Mouse (Mus musculus) cerebellum, postnatal 14 days (tissue): ENCODE data around the gene Nat8f6.
A peak's percentile ranks its signal among the peaks of the same experiment; 100 is the strongest.
"Not testable (repeated sequence)": the region's sequence is repeated elsewhere in the genome, so short reads cannot be mapped to it uniquely, and the experiment has no call there.

ENCODE experiments used
- DNase-seq, 2 experiments: peaks; one replicate each; pipeline ENCODE4 v3.0.0; 2021; ENCODE audit warnings: mixed read lengths in 2 of 2

The Nat8f6 gene

DNA sequence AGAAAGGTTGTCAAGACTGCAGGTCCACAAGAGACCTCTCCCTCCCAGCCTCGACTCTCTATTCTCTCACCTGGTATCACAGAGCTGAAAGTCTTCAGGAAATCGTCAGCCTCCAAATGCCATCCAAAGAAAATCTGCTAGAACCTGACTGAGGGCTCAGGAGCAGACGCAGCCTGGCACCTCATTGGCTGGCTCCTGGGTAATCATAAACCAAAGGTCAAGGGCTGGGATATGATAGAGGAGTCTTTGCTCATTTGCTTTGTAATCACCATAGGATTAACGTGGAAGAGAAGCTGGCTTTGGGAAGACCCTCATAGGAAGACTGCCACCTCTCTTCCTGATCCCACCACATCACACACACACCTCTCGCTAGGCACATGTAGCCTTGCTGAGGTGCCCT lies at the start of gene Nat8f6, which contains the start of gene Nat8f5:
Gene Nat8f6, minus strand, starts transcription at position 118 of the 400 bp plus-strand sequence.
Gene Nat8f5, minus strand, starts transcription at position 136 of the 400 bp plus-strand sequence.
- DNase-seq: no peak

DNA sequence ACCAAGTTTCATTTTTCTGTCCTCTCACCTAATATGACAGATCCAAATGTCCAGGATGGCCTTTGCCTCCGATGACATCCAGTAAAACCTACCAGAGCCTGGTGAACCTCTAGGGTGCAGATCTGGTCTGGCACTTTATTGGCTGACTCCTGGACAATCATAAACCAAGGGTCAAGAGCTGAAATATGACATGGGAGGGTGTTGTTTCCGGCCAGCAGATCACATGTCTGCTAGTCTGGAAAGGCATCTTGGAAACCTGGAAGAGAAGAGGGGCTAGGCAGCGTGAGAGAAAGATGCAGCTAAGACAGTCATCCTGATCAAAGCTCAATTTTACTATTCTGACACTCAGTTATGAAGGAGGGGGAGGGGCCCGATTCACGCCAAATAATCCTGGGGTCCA lies 48.3 kb upstream of the Nat8f6 start, which contains the start of gene Nat8f2:
Gene Nat8f2, minus strand, starts transcription at position 153 of the 400 bp plus-strand sequence.
- not testable (repeated sequence) for DNase-seq

DNA sequence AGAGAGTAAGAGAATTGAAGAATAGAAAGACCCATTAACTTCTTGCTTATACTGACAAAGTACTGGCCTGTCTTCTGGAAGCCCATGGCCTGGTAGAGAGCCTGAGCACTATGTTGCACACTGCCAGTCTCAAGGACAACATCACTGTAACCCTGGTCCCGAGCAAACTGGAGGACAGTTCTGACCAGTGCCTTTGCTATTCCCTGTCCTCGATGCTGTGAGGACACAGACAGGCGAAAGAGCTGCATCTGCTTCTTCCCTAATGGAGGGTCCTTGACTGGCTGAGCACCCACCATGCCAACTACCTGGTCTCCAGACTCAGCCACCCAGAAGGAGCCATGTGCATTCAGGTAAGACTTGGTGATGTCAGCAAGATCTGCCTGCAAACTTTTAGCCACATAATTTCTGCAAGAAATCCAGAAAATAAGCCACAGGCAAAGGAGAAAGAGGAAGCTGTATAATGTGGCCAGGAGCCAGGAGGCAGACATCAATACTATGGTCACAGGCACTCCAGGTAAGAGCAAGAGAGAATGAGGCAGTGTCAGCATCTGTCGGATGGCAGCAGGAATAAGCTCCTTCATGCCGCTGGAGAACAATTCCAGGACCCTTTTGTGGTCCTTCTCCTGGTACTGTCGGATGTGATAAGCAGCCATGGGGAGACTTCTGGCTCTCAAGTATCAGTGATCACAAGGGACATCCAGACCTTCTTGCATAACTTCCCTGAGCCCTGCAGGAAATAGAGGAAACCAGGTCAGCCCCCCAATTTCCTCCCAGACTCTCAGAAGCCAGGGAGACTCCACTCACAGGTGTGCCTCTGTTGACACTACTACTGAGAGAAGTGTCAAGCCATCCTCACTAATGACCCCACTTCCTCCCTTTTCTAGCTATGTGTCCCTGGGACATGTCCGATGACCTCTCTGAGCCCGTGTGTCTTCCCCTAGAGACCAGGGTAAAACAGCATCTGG lies 47.3 kb upstream of the Nat8f6 start:
- no peak for DNase-seq

DNA sequence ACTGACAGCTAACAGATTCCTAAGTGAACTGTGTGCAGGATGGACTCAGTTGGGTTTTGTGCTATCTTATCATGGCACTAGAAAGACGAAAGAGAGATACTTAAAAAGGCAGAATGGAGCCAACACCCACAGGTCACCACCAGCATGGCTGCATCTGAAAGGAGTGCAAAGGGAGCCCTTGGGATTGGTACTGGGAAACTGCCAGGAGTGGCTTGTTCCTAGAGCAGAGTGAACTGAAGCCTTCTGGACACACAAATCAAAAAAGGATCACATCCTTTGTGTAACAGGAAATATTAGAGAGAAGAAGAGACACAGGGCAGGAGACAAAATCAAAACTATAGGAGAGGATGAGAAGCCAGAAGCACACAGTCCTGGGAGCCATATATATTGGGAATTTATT lies 46.2 kb upstream of the Nat8f6 start:
- DNase-seq: not testable (repeated sequence)

DNA sequence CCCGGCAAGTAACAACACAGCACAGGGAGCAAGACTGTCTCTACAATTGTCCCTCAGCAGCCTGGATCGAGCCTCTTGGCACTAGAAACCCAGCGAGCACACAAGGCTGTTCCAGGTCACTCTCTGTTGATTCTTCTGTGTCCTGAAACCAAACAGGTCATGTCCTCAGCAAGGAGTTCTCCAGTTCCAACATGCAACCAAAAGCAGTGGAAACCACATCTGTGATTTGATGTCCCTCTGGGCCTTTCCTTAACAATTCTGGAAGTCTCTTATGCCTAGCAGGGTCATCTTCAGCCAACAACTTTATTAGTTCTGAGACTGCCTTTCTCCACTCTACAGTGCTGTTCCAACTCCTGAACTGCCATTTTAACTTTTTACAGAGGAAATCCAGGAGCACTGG lies 45.4 kb upstream of the Nat8f6 start:
- not testable (repeated sequence) for DNase-seq

DNA sequence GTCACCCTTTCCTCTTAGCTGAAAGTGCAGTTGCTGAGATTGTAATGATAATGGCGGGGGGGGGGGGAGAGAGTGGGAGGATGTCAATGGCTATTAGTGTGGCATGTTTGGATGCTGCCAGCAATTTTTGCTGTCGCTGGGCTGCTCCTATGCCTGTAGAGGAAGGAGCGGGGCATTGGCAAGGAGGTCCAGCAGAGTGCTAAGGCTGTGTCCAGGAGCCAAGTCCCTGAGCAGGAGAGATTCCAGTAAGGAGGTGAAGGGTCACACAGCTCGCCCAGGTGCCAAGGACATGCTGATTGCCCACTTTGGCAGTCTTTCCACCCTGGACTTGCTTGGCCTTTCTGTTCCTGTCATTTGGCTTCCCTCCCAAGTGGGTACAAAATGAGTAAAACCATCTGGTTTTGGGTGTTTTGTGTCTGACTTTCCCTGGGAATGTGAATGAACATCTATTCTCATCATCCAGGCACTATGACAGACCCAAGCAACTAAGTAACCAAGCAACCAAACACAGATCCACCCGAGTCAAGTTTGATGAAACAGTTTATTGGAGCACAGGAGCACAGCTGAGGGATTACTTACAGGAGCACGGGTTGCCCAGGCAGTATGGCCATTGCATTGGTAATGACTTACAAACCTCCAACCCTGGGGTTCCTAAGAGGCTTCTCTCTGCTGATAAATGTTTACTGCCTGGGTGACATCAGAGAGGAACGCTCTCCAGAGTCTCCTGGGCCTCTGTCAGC lies 44.3 kb upstream of the Nat8f6 start:
- DNase-seq: peak; percentile 27 to 42

DNA sequence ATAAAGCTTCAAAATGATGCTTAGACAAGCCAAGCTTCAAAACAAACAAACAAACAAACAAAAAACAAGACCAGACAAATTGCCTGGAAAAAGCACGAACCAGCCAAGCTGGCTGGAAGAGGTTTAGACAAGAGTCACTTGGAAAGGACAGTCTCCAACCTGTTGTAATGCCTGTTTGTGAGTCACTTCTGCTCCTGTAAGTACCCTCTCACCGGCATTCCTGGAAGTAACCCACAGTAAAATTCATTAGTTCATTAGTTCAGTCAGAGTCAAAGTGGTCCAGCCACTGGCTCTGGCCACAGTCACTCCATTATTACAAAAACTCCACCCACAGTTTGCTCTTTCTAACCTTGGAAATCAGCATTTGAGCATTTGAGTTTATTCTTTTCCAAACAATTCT lies 43.1 kb upstream of the Nat8f6 start:
- DNase-seq: no peak

DNA sequence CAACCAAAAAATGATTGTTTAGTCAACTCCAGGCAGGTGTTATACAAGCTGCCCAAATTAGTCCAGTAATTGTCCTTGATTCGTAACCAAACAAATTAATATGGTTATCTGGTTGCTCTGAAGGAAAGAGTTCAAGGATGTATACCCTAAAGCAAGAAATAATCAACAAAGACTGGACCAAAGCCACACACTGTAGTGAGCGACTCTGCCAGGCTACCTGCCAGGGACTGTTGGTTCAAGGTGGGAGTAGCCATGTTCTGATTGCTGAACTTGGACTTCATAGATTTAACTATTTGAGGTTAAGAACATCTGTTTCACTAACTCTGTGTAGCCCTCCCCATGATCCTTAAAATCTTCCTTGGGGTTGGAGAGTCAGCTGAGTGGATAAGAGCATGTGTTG lies 42.4 kb upstream of the Nat8f6 start:
- no peak for DNase-seq

DNA sequence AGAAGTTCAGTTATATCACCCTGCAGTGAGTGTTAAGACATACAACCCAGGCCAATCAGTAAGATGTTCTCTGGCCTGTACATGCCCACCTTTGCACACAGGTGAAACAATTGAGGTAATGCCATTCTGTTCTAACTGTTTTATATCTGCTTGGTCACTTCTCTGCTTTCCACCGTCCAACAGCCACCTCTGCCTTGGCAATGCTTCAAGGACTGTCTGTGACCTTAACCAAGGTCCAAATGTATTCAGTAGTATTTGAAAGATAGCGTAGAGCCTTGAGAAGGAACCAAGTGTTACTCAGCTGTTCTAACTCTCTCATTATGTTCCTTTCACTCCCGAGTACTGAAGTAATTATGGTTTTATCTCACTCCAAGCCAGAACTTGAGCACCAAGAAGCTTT lies 41.8 kb upstream of the Nat8f6 start:
- no peak for DNase-seq

DNA sequence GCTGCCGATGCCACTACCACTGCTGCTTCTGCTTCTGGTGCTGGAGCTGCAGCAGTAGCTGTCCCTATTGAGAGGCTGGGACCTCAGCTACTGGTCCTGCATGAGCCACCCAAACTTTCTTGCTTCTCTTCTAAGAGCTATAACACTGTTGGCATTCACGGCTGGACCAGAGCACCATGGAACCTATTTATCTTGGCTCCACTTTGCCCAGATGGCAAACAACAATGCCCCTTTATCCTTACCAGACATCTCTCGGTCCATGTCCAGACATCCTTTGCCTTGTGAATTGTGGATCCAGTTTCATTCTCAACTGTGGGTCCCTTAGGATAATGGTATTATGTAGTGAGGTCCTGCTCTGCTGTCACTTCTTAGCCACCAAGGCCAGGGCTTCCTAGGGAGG lies 40.5 kb upstream of the Nat8f6 start:
- DNase-seq: no peak

DNA sequence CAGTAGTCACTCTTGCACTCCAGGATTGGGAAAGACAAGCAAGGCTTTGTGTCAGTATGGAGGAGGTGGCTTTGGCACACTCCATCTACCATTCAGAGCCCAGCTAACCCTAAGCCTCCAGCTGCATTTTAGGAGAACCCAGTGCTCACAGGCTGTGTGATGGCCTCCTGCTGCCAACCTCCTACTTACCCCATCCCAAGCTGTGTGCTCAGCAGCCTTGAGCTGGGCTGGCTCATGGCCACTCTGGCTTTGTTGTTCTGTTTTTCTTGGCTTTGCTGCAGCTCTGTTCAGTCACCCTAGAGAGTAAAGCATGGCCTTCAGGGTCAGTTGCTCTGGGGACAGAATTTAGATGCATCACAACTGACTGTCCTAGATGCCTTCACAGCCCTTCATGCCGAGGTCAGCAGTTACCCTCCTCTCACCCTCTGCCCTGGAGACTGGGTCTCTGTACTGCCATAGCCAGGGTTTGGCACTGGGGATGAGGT lies 35.5 kb upstream of the Nat8f6 start:
- DNase-seq: peak; percentile 37 to 44

DNA sequence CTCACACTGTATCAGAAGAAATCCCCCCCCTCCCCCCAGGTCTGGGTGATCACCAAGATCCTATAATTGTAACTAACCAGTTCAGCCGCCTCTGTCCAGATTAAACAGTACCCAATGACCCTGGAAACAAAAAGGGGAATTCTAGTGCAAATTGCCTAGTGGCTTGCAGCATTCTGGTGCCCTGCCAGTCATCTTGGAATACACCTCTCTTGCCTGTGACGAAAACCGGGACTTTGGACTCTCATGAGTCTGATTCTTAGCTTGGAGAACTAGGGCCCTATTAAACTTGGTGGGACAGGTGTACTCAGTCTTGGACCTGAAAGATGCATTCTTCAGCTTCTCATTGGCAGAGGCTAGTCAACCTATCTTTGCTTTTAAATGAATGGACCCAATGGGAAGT lies 32.7 kb upstream of the Nat8f6 start:
- DNase-seq: no peak

DNA sequence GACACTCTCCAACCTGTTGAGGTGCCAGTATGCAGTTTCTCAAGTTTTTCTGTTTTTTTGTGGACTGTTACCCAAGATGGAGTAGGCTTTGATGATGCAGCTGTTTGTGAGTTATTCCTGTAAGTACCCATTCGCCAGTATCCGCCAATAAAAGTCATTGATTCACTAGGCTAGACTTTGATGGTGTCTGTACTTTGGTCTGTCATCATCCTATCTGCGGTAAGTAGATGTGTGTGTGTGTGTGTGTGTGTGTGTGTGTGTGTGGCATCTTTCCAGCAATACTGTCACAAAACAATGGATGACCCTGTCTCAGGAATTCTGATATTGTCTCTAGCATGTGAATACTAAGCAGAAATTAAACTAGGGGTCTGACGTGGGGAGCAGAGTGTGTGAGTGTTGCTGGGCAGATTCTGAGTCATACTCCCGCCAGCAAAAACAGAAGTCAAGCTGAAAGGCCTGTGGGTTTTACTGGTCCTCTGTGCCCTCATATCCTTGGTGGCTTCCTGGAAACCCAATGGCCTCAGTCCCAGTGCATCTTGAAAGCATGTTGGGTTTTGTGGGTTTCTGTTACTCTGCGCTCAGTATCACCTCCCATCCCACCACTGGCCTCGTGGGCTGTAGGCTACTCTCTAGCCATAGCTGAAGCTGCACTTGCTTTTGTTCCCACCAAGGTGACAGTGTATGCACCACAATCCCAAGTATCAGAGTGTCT lies 30.5 kb upstream of the Nat8f6 start:
- DNase-seq: no peak

DNA sequence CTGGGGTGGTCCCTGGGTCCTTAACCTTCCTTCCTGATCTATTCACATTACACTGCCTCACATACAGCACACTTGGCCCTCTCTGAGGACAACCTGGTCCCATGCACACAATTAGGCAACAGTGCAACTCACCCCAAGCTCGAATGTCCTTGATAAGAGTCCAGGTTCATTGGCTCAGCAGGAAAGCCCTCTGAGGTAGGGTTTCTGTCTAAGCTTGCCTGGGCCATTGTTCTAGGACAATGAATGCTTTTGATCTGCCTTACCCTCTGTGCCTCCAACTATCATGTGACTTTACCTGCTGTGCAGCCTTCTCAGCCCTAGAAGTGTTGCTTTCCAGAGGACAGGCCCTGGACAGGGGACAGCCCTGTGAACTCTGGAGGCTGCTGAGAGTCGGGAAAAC lies 28.5 kb upstream of the Nat8f6 start:
- no peak for DNase-seq

DNA sequence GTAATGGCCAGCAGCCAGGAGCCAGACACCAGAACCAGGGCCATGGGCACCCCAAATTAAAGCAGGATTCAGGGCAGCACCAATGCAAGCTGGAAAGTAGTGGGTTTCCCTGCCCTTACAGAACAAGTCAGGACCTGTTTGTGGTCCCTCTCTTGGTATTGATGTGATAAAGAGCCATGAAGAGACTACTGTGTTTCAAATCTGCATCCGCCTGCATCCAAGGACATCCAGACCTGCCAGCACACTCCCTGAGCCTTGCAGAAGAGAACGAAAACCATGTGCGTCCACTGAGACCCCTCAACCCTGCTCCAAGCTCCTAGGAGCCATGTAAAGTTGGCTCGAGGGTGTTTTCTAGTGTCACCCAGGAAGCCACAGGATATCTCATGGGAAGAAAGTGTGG lies 27.4 kb upstream of the Nat8f6 start:
- no peak for DNase-seq

DNA sequence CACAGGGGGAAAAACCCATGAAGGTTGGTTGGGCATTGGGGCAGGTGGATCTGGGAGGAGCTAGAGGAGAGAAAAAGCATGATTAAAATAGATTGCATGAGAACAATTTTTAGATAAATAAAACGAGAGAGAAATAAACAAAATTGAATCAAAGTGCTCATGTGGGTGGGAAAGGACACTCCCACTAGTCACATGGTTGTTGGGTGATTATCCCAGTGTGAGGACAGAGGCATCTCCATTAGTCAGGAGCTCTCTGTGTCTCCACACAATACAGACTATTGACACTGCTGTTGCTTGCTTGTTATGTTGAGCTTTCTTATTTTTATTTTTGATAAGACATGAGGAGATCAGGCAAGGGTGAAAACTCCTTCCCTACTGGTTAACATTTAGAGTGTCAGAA lies 26.2 kb upstream of the Nat8f6 start:
- no peak for DNase-seq

DNA sequence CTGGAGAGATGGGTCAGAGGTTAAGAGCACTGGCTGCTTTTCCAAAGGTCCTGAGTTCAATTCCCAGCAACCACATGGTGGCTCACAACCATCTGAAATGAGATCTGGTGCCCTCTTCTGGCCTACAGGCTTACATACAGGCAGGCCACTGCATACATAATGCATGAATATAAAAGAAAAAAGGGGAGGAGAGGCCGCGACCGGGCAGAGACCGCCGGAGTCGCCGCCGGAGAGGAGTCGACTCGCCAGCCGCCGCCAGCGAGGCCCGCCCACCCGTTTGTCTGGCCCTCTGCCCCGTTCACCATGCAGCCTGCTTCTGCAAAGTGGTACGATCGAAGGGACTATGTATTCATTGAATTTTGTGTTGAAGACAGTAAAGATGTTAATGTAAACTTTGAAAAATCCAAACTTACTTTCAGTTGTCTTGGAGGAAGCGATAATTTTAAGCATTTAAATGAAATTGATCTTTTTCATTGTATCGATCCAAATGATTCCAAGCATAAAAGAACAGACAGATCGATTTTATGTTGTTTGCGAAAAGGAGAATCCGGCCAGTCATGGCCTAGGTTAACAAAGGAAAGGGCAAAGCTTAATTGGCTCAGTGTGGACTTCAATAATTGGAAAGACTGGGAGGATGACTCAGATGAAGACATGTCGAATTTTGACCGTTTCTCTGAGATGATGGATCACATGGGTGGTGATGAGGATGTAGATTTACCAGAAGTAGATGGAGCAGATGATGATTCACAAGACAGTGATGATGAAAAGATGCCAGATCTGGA lies 23.1 kb upstream of the Nat8f6 start:
- not testable (repeated sequence) for DNase-seq

DNA sequence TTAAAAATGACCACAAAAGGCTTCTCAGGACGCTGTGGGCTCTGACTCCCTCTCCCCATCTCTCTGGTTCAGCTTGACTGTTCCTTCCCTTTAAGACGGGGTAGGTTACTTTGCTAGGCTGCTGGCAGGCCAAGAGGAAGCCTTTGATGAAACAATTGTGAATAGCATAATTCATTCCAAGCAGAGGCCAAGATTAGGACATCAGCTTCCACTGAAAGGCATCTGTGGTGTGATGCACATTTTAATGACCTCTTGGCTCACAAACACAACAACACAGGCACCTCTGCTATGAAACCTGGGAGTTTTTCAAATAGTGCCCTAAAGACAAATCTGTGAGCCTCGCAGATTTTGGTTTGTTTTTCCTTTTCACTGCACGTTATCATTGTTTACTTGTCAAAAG lies 19.2 kb upstream of the Nat8f6 start:
- DNase-seq: no peak

DNA sequence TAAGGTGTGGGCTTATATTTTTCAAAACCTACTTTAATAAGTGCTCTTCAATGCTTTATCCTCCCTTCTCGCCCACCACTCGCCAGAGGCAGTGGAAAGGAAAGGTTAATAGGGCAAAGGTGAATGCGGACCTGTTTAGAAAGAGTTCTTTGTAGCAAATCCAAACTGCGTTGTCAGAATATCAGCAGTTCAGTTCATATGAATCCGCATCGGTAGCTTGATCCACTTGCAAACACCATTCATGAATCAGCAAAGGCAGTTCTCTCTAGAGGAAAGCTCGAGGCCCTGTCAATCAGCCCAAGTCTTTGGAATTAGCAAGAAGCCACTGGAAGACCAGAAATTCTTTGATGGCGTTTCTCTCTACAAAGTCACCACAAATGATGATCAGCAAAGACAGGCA lies 17.9 kb upstream of the Nat8f6 start:
- no peak for DNase-seq

DNA sequence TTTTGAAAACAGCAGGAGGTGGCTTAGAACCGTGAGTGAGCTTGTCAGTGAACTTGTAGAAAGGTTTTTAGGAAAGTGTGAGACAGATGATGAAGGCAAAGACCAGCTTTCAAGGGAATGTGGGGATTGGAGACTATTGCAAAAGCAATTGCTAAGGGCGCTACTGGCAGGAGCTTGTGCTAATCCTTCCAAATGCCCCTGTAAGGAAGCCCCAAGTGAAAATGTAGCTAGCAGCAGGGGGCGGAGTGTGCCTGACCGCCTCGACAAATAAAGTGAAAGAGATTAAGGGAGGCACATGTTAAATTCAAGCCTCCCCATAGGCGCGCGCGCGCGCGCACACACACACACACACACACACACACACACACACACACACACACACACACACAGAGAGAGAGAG lies 16.6 kb upstream of the Nat8f6 start:
- peak; percentile 16 to 34 for DNase-seq

DNA sequence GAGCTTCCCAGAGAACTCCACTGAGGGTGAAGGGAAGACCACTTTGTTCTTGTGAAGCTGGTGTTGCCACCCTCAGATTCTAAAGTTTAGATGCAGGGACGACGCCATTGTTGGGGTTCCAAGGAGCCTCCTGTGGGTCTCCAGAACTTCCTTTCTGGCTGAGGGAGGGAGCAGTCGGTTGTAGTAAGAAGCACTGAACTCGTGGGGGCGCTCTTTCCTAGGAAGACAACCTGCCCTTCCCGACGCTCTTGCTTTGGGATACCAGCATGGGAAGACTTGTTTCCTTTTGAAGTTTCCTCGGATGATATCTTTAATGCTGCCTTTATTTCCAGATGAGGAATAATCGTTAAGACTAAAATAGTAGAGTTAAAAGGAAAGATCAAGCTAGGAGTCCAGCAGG lies 16.1 kb upstream of the Nat8f6 start:
- peak; percentile 61 to 74 for DNase-seq

DNA sequence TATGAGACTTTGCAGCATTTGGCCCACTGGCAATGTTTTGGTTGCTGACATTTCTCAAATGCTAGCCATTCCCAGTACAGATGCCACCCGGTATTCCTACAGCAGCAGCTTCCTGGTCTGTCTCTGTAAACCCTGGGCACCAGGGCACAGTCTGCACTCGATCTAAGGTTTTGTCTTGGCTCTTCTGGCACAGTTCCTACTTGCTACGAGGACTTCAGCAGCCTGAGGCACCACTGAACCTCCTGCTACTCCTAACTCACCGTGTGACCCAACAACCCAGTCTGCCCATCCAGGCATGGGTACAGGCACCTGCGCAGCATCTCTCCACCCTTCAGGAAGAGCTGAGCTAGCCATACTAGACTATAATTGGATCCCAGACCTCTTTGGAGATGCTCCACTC lies 15.3 kb upstream of the Nat8f6 start:
- DNase-seq: not testable (repeated sequence)
